Mouse (Mus musculus): Measurements from ENCODE around the gene Gm20388.
A peak's percentile ranks its signal among the peaks of the same experiment; 100 is the strongest.

Gene Gm20388

GRCm38 (mm10) chr8:123774491-123774890, 3863.8 kb downstream of the Gm20388 start:
- no peak for DNase-seq

- DNase-seq, result peak; percentile 42
Observed at GRCm38 (mm10) chr8:123777319-123777718, 3866.7 kb downstream of the Gm20388 start.

GRCm38 (mm10) chr8:123780471-123780870, 3869.8 kb downstream of the Gm20388 start:
- DNase-seq, result no peak

DNA sequence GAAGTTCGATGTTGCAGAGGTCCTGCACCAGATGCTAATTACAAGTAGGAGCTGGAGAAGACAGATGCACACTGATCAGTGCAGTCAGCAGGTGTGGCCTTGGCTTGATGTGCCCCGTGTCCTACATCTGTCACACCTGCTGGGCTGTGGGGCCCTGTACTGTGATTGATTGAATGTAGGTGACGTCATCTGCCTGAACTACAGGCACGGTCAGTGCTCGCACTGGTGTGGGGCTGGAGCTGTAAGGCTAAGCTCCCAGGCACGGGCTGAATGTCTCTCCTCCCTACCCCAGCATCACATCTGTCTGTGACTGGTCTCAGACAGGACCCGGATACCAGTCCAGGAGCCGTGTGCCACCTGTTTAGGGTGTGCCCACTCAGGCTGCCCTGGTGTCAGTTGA, 3870.6 kb downstream of the Gm20388 start:
- no peak for DNase-seq

GRCm38 (mm10) chr8:123783525-123784249, 3873.0 kb downstream of the Gm20388 start:
- DNase-seq, result peak; percentile 84

DNA sequence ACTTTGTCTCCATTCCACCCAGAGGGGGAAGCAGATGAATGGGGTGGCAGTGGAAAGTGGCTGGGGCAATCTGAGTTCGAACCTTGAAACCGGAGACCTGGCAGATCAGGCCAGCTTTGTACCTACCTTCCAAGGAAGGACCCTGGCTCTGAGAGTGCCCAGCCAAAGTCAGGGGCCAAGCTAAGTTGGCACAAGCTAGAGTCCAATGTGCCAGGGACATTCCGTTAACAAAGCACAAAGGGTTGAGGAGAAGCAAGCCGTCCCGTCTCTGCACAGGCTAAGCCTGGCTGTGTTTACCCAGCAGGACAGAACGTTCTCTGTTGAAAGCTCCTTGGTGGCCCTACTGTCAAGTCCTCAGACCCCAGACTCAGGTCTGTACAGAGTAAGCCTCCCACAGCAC, 3875.5 kb downstream of the Gm20388 start:
- no peak for DNase-seq

- DNase-seq, result no peak
Observed at GRCm38 (mm10) chr8:123786644-123787043, 3876.0 kb downstream of the Gm20388 start.

GRCm38 (mm10) chr8:123787254-123787897, 3876.7 kb downstream of the Gm20388 start:
- no peak for DNase-seq

GRCm38 (mm10) chr8:123788416-123789170, 3878.0 kb downstream of the Gm20388 start:
- no peak for DNase-seq

- no peak for DNase-seq
Observed at GRCm38 (mm10) chr8:123789461-123789860, 3878.8 kb downstream of the Gm20388 start.

- DNase-seq, result peak; percentile 91
Observed at GRCm38 (mm10) chr8:123789970-123790369, 3879.3 kb downstream of the Gm20388 start.

DNA sequence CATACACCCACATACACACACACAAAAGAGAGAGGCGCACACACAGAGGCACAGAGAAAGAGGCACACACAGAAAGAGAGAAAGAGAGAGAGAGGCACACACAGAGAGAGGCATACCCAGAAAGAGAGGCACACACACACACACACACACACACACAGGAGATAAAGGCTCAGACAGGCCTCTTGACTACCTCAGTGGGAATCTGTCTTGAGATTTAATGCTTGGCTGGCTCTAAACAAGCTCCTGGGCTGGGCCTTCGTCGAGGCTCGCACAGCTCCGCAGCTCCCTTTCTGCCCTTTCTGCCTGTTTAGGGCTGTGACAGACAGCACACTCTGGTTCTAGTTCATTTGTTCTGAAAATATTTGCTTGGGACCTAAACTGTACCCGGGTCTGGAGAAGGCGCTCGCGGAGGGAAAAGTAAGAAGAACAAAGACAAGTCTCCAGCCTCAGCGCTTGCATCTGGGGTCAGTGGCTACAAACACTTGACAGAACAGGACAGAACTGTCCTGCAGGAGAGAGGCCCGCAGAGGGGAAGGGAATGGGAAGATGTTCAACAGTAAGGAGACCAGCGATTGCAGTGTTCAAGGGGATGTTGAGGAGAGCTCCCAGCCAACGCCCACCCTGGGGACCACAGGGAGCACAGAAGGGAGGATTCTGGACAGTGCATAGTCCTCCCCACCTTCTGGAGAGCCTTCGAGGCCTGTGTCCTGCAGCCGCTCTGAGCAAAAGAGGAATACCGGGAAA, 3880.6 kb downstream of the Gm20388 start:
- no peak for DNase-seq

DNA sequence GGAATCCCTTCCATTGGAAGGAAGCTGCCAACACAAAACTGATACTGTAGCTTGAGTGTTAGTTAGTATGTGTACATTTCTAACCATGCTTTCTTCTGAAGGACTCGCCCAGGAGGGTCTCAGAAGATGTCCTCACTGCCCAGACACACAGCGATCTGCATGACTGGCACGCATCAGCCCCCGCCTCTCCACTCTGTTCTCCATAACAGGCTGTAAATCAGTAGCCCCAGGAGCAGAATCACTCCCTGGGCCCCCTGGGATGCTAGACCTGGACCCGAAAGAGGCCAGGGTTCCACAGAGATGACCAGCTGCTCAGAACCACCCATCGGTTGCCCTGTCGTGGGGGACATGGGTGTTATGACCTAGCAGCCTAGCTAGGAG, 3881.2 kb downstream of the Gm20388 start:
- DNase-seq, result no peak

GRCm38 (mm10) chr8:123793900-123794299, 3883.3 kb downstream of the Gm20388 start:
- DNase-seq, result no peak

GRCm38 (mm10) chr8:123794766-123795165, 3884.1 kb downstream of the Gm20388 start:
- no peak for DNase-seq

DNA sequence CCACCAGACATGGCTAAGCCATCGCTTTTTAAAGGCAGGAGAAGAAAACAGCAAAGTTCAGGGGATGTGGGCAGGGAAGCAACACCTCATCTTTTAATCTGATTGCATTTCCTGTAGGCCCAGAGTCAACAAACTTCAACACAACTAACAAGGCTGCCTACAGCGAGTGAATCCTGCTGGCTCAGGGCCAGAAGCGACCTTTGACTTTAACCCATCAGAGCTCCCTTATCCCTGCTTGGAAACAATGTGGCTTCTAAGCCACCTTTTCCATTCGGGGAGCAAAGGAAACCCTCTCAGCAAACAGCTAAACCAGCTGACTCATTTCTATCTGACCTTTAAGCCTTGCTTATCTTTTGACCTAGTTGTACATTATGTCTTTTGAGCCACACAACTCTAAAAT, 3886.1 kb downstream of the Gm20388 start:
- DNase-seq, result no peak

DNA sequence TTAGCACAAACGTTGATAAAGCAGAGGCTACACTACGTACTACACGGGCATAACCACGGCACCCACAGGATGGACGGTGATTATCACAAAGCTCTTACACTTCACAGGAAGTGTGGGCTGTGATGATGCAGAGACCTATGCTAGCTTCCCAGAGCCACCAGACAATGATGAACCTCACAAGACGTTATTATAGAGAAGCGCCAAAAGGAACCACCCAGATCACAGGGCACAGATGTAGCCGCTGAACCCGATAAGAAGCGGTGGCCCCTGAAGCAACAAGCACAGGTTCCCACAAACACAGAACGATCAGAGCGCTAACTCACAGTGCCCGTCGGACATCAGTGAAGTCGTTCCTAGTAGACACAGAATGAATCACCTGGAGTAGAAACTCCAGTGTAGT, 3887.3 kb downstream of the Gm20388 start:
- no peak for DNase-seq

DNA sequence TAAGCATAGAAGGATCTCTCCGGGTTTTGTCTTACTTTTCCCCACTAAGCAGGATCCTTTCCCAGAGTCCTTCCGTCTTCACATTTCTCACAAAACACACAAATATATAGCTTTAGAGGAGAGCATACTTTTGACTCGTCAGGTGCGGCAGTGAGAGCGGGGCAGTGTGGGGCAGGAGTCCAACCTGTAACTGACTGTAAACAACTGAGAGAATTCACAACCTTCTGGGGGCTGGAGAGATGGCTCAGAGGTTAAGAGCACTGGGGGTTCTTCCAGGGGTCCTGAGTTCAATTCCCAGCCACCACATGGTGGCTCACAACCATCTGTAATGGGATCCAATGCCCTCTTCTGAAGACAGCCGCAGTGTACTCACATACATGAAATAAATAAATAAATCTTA, 3888.8 kb downstream of the Gm20388 start:
- no peak for DNase-seq

DNA sequence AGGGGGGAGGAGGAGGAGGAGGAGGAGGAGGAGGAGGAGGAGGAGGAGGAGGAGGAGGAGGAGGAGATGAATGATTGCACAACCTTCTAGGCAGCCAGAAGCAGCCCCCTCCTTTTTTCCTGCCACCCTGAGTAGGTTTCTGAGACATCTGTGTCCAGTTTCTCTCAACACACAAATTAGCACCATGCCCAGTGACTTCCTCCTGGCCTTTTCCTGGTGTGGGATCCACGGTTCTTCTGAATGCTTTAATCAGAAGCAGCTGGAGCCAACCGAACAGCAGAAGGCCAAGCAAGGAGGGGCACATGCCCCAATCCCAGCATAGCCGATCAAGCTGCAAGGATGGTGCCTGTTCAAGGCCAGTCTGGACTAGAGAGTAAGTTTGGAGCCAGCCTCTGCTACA, 3889.2 kb downstream of the Gm20388 start:
- no peak for DNase-seq

DNA sequence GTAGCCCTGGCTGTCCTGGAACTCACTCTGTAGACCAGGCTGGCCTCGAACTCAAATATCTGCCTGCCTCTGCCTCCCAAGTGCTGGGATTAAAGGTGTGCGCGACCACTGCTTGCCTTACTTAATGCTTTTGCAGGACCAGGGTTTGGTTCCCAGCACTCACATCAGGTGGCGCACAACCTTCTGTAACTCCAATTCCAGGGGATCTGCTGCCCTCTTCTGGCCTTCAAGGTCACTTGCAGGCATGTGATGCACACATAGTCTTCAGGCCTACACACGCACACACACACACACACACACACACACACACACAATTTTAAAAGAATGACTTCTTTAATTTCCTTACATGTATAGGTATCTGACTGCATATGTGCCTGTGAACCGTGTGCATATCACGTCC, 3890.2 kb downstream of the Gm20388 start:
- DNase-seq, result no peak

DNA sequence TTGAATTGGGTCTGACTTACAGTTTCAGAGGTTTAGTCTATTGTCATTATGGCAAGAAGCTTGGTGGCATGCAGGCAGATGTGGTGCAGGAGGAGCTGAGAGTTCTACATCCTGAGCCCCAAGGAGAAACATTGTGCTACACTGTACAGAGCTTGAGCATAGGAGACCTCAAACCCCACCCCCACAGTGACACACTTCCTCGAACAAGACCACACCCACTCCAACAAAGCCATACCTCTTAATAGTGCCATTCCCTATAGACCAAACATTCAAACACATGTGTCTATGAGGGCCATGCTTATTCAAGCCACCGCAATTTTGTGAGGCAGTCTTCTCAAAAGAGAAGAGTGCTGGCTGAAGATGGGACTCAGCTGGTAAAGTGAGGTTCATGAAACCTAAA, 3890.9 kb downstream of the Gm20388 start:
- DNase-seq, result no peak

DNA sequence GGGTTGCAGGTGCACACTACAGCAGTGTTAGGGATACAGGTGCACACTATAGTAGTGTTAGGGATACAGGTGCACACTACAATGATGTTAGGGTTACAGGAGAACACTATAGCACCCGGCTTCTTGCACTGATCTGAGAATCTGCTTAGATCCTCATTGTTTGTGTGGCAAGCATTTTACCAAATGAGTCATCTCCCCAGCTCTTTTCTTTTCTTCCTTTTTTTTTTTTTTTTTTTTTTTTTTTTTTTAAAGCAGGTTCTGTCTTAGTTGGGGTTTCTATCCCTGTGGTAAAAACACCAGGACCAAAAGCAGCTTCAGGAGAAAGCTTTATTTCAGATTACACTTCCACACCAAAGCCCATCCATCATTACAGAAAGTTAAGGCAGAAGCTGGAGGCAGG, 3893.0 kb downstream of the Gm20388 start:
- no peak for DNase-seq

DNA sequence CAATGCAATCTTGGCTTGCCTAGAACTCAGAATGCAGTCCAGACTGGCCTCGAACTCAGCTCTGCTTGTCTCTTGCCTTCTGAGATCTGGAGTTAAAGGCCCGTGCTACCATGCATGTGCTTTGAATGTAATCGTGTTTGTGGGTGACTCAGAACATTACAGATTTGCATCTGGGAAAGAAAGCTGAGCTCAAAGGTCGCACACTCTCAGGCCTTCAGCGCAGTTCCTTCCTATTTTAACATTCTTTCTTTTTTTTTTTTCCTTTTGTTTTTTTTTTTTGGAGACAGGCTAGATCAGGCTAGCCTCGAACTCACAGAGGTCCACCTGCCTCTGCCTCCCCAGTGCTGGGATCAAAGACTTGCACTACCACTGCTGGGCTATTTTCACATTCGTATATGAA, 3893.9 kb downstream of the Gm20388 start:
- no peak for DNase-seq
